Mouse (Mus musculus): ENCODE results near the gene Wnt7a. TPM values are rescaled to one million over a fixed set of nuclear protein-coding genes. Genes with fewer than 3 reads are reported as not detected.

Gene Wnt7a
- polyA plus RNA-seq, 1 experiment from 2014 or later = not detected

- no peaks in the 10 kb centered on the region for H3K4me1 ChIP-seq (replicated peaks; ENCODE audit: control insufficient read depth, insufficient read depth, low read length)
- WGBS = 40% methylated on average over 13 of the region's 13 CpGs
- no peaks in the 10 kb centered on the region for H3K27me3 ChIP-seq (replicated peaks; ENCODE audit: control insufficient read depth, insufficient read depth, low read length)
- no peaks in the 10 kb centered on the region for H3K36me3 ChIP-seq (ENCODE audit: control insufficient read depth, insufficient read depth)
- no peaks in the 10 kb centered on the region for H3K9me3 ChIP-seq (ENCODE audit: control insufficient read depth)
- no peak overlapping the region for H3K9ac ChIP-seq (ENCODE audit: low read depth, low read length)
- no peak overlapping the region for H3K4me2 ChIP-seq (replicated peaks; ENCODE audit: low read depth)
- TF ChIP-seq CTCF (IDR thresholded peaks at IDR 0.05; ENCODE audit: low read depth) = no peak
- no peak for ATAC-seq
- no peak overlapping the region for H3K27ac ChIP-seq (ENCODE audit: low read depth, low read length)
- H3K4me3 ChIP-seq (ENCODE audit: low read depth, low read length) = no peak overlapping the region
Measured at GRCm38 (mm10) chr6:91357238-91357876, 53.8 kb downstream of the Wnt7a start.

- Histone ChIP-seq H3K4me1 (replicated peaks; ENCODE audit: control insufficient read depth, insufficient read depth, low read length) (no peaks in the 10 kb centered on the region), H3K27ac (ENCODE audit: low read depth, low read length) (no peak overlapping the region), H3K27me3 (replicated peaks; ENCODE audit: control insufficient read depth, insufficient read depth, low read length) (no peaks in the 10 kb centered on the region), H3K9me3 (ENCODE audit: control insufficient read depth) (no peaks in the 10 kb centered on the region), H3K36me3 (ENCODE audit: control insufficient read depth, insufficient read depth) (no peaks in the 10 kb centered on the region), H3K4me2 (replicated peaks; ENCODE audit: low read depth) (no peak overlapping the region), H3K4me3 (ENCODE audit: low read depth, low read length) (no peak overlapping the region), H3K9ac (ENCODE audit: low read depth, low read length) (no peak overlapping the region)
- ATAC-seq = no peak
- TF ChIP-seq CTCF (IDR thresholded peaks at IDR 0.05; ENCODE audit: low read depth) = no peak
- WGBS = 34% methylated on average over 9 of the region's 9 CpGs
Measured at GRCm38 (mm10) chr6:91349620-91350019, 61.5 kb downstream of the Wnt7a start.

- 42% methylated on average over 7 of the region's 7 CpGs for WGBS
- Histone ChIP-seq H3K9me3 (ENCODE audit: control insufficient read depth) (no peaks in the 10 kb centered on the region), H3K27ac (ENCODE audit: low read depth, low read length) (no peak overlapping the region), H3K4me2 (replicated peaks; ENCODE audit: low read depth) (no peak overlapping the region), H3K9ac (ENCODE audit: low read depth, low read length) (no peak overlapping the region), H3K36me3 (ENCODE audit: control insufficient read depth, insufficient read depth) (no peaks in the 10 kb centered on the region), H3K4me3 (ENCODE audit: low read depth, low read length) (no peak overlapping the region), H3K4me1 (replicated peaks; ENCODE audit: control insufficient read depth, insufficient read depth, low read length) (no peaks in the 10 kb centered on the region), H3K27me3 (replicated peaks; ENCODE audit: control insufficient read depth, insufficient read depth, low read length) (no peaks in the 10 kb centered on the region)
- no peak for ATAC-seq
- TF ChIP-seq CTCF (IDR thresholded peaks at IDR 0.05; ENCODE audit: low read depth) = no peak
Measured at GRCm38 (mm10) chr6:91347721-91348120, 63.4 kb downstream of the Wnt7a start.

- Histone ChIP-seq H3K27ac (ENCODE audit: low read depth, low read length) (no peak overlapping the region), H3K9me3 (ENCODE audit: control insufficient read depth) (no peaks in the 10 kb centered on the region), H3K4me3 (ENCODE audit: low read depth, low read length) (no peak overlapping the region), H3K9ac (ENCODE audit: low read depth, low read length) (no peak overlapping the region), H3K27me3 (replicated peaks; ENCODE audit: control insufficient read depth, insufficient read depth, low read length) (no peaks in the 10 kb centered on the region), H3K36me3 (ENCODE audit: control insufficient read depth, insufficient read depth) (no peaks in the 10 kb centered on the region), H3K4me2 (replicated peaks; ENCODE audit: low read depth) (no peak overlapping the region), H3K4me1 (replicated peaks; ENCODE audit: control insufficient read depth, insufficient read depth, low read length) (no peaks in the 10 kb centered on the region)
- ATAC-seq = no peak
- TF ChIP-seq CTCF (IDR thresholded peaks at IDR 0.05; ENCODE audit: low read depth) = no peak
- WGBS = 66% methylated on average over 3 of the region's 3 CpGs
Measured at GRCm38 (mm10) chr6:91346906-91347156, 64.3 kb downstream of the Wnt7a start.

GRCm38 (mm10) chr6:91346071-91346905, 64.9 kb downstream of the Wnt7a start:
- TF ChIP-seq CTCF (IDR thresholded peaks at IDR 0.05; ENCODE audit: low read depth) = no peak
- no peaks in the 10 kb centered on the region for H3K9me3 ChIP-seq (ENCODE audit: control insufficient read depth)
- 47% methylated on average over 10 of the region's 10 CpGs for WGBS
- H3K27ac ChIP-seq (ENCODE audit: low read depth, low read length) = no peak overlapping the region
- no peaks in the 10 kb centered on the region for H3K36me3 ChIP-seq (ENCODE audit: control insufficient read depth, insufficient read depth)
- H3K9ac ChIP-seq (ENCODE audit: low read depth, low read length) = no peak overlapping the region
- H3K4me1 ChIP-seq (replicated peaks; ENCODE audit: control insufficient read depth, insufficient read depth, low read length) = no peaks in the 10 kb centered on the region
- no peaks in the 10 kb centered on the region for H3K27me3 ChIP-seq (replicated peaks; ENCODE audit: control insufficient read depth, insufficient read depth, low read length)
- no peak for ATAC-seq
- no peak overlapping the region for H3K4me3 ChIP-seq (ENCODE audit: low read depth, low read length)
- no peak overlapping the region for H3K4me2 ChIP-seq (replicated peaks; ENCODE audit: low read depth)

GRCm38 (mm10) chr6:91345091-91345490, 66.1 kb downstream of the Wnt7a start:
- H3K4me3 ChIP-seq (ENCODE audit: low read depth, low read length) = no peak overlapping the region
- 78% methylated on average over 5 of the region's 5 CpGs for WGBS
- H3K9me3 ChIP-seq (ENCODE audit: control insufficient read depth) = no peaks in the 10 kb centered on the region
- ATAC-seq = no peak
- no peaks in the 10 kb centered on the region for H3K27me3 ChIP-seq (replicated peaks; ENCODE audit: control insufficient read depth, insufficient read depth, low read length)
- no peak for TF ChIP-seq CTCF (IDR thresholded peaks at IDR 0.05; ENCODE audit: low read depth)
- H3K9ac ChIP-seq (ENCODE audit: low read depth, low read length) = no peak overlapping the region
- H3K4me1 ChIP-seq (replicated peaks; ENCODE audit: control insufficient read depth, insufficient read depth, low read length) = no peaks in the 10 kb centered on the region
- H3K36me3 ChIP-seq (ENCODE audit: control insufficient read depth, insufficient read depth) = no peaks in the 10 kb centered on the region
- H3K4me2 ChIP-seq (replicated peaks; ENCODE audit: low read depth) = no peak overlapping the region
- H3K27ac ChIP-seq (ENCODE audit: low read depth, low read length) = no peak overlapping the region

All from intestine, postnatal 0 days (tissue).